Mouse (Mus musculus) forebrain, embryonic 12.5 days (tissue): Measurements from ENCODE around the gene Spem2. TPM values are rescaled to one million over a fixed set of nuclear protein-coding genes. Genes with fewer than 3 reads are reported as not detected.
A peak's percentile ranks its signal among the peaks of the same experiment; 100 is the strongest.

Source experiments
- ATAC-seq: fragments of 200-750 bp; cut with Nextera tagmentation; 2 replicates; pipeline ENCODE4 v1.8.0; 2017; ENCODE audit warnings: moderate TSS enrichment; ENCODE audit not compliant: low FRiP score
- H3K27ac ChIP-seq: fragments of 300-500 bp; sonication (generic); 2 replicates; pipeline ENCODE4 v1.5.1; 2016; ENCODE audit warnings: mild to moderate bottlenecking
- H3K27me3 ChIP-seq: fragments of 300-500 bp; sonication (generic); 2 replicates; pipeline ENCODE4 v1.6.1; 2016; ENCODE audit warnings: mild to moderate bottlenecking
- H3K36me3 ChIP-seq: fragments of 300-500 bp; sonication (generic); replicated peaks from 2 replicates; pipeline ENCODE4 v1.6.1; 2016; ENCODE audit warnings: mild to moderate bottlenecking
- H3K4me1 ChIP-seq: fragments of 300-500 bp; sonication (generic); 2 replicates; pipeline ENCODE4 v1.6.1; 2016
- H3K4me2 ChIP-seq: fragments of 300-500 bp; sonication (generic); 2 replicates; pipeline ENCODE4 v1.6.1; 2016; ENCODE audit warnings: mild to moderate bottlenecking, moderate library complexity
- H3K4me3 ChIP-seq: fragments of 300-500 bp; sonication (generic); replicated peaks from 2 replicates; pipeline ENCODE4 v1.5.1; 2016; ENCODE audit warnings: mild to moderate bottlenecking
- H3K9ac ChIP-seq: fragments of 300-500 bp; sonication (generic); 2 replicates; pipeline ENCODE4 v1.6.1; 2016; ENCODE audit warnings: mild to moderate bottlenecking
- H3K9me3 ChIP-seq: fragments of 300-500 bp; sonication (generic); 2 replicates; pipeline ENCODE4 v1.6.1; 2016
- WGBS: fragments of 180-500 bp; shearing (Covaris S2); methylation state at CpG from one replicate; pipeline ENCODE4 v1.1.7; 2016; 5-methylcytosine and 5-hydroxymethylcytosine counted together
- polyA plus RNA-seq: library from polyadenylated mRNA; unstranded; fragments of >200 nt; fragmentation: Nextera tagmentation; extraction: Ambion mirVana; gene quantifications from 2 replicates; pipeline ENCODE4 v1.2.1, GENCODE M21; 2016

The Spem2 gene
- polyA plus RNA-seq, 1 experiment from 2014 or later, result not detected

- peak overlapping the region; percentile 84 for H3K4me2 ChIP-seq
- H3K9ac ChIP-seq, result peak overlapping the region; percentile 46; the same call in 1 of the 2 replicates
- H3K4me3 ChIP-seq, result peak overlapping the region; percentile 58
- peak; percentile 6; the same call in 1 of the 2 replicates for ATAC-seq
- no peaks in the 10 kb centered on the region for H3K9me3 ChIP-seq
- H3K36me3 ChIP-seq, result no peaks in the 10 kb centered on the region
- no peak overlapping the region for H3K27ac ChIP-seq
- WGBS, result under 1% methylated on average over 12 of the region's 12 CpGs
- peaks cover 69% of the 10 kb centered on the region for H3K4me1 ChIP-seq
- peaks cover 69% of the 10 kb centered on the region for H3K27me3 ChIP-seq
These were observed 14.9 kb downstream of the Spem2 start for GRCm38 (mm10) chr11:69803328-69803727.

- H3K27ac ChIP-seq, result no peak overlapping the region
- H3K9ac ChIP-seq, result peak overlapping the region; percentile 69
- under 1% methylated on average over 32 of the region's 33 CpGs for WGBS
- peaks cover 71% of the 10 kb centered on the region for H3K27me3 ChIP-seq
- H3K4me2 ChIP-seq, result peak overlapping the region; percentile 84
- H3K4me1 ChIP-seq, result peaks cover 71% of the 10 kb centered on the region
- no peaks in the 10 kb centered on the region for H3K36me3 ChIP-seq
- ATAC-seq, result peak; percentile 5; the same call in 1 of the 2 replicates
- H3K9me3 ChIP-seq, result no peaks in the 10 kb centered on the region
- peak overlapping the region; percentile 58 for H3K4me3 ChIP-seq
These were observed 15.6 kb downstream of the Spem2 start for GRCm38 (mm10) chr11:69802648-69803105.

- ATAC-seq, result no peak
- Histone ChIP-seq H3K4me3 (peak within 1 kb of the TSS; percentile 58), H3K27ac (peak within 1 kb of the TSS; percentile 91), H3K27me3 (peaks cover 72% of the 10 kb centered on the region), H3K36me3 (no peaks in the 10 kb centered on the region), H3K4me2 (peak within 1 kb of the TSS; percentile 84), H3K4me1 (peaks cover 71% of the 10 kb centered on the region), H3K9ac (peak within 1 kb of the TSS; percentile 74), H3K9me3 (no peaks in the 10 kb centered on the region)
- WGBS, result 2% methylated on average over 33 of the region's 33 CpGs
These were observed 16.8 kb downstream of the Spem2 start, which contains the start of gene Fgf11 for GRCm38 (mm10) chr11:69801379-69801977. Gene Fgf11, minus strand, starts transcription at chr11:69801857.

GRCm38 (mm10) chr11:69800392-69801197 lies 17.7 kb downstream of the Spem2 start:
- H3K27ac ChIP-seq, result peak overlapping the region; percentile 91
- no peaks in the 10 kb centered on the region for H3K36me3 ChIP-seq
- peak; percentile 79 for ATAC-seq
- H3K4me3 ChIP-seq, result peak overlapping the region; percentile 58
- H3K9ac ChIP-seq, result peak overlapping the region; percentile 74
- peaks cover 75% of the 10 kb centered on the region for H3K4me1 ChIP-seq
- H3K27me3 ChIP-seq, result peaks cover 72% of the 10 kb centered on the region
- under 1% methylated on average over 36 of the region's 36 CpGs for WGBS
- H3K4me2 ChIP-seq, result peak overlapping the region; percentile 84
- no peaks in the 10 kb centered on the region for H3K9me3 ChIP-seq

GRCm38 (mm10) chr11:69800138-69800391 lies 18.2 kb downstream of the Spem2 start:
- Histone ChIP-seq H3K27ac (peak overlapping the region; percentile 91), H3K4me3 (peak overlapping the region; percentile 58), H3K9ac (peak overlapping the region; percentile 74), H3K9me3 (no peaks in the 10 kb centered on the region), H3K27me3 (peaks cover 68% of the 10 kb centered on the region), H3K4me2 (peak overlapping the region; percentile 84), H3K36me3 (no peaks in the 10 kb centered on the region), H3K4me1 (peaks cover 73% of the 10 kb centered on the region)
- WGBS, result under 1% methylated on average over 11 of the region's 11 CpGs
- ATAC-seq, result peak; percentile 53

GRCm38 (mm10) chr11:69799394-69800137 lies 18.7 kb downstream of the Spem2 start:
- Histone ChIP-seq H3K4me3 (peak overlapping the region; percentile 58), H3K4me1 (peaks cover 70% of the 10 kb centered on the region), H3K27ac (peak overlapping the region; percentile 91), H3K36me3 (no peaks in the 10 kb centered on the region), H3K27me3 (peaks cover 63% of the 10 kb centered on the region), H3K9ac (peak overlapping the region; percentile 74), H3K9me3 (no peaks in the 10 kb centered on the region), H3K4me2 (peak overlapping the region; percentile 84)
- 22% methylated on average over 12 of the region's 12 CpGs for WGBS
- ATAC-seq, result no peak

GRCm38 (mm10) chr11:69797924-69798323 lies 20.3 kb downstream of the Spem2 start:
- no peak for ATAC-seq
- Histone ChIP-seq H3K9me3 (no peaks in the 10 kb centered on the region), H3K27me3 (peaks cover 62% of the 10 kb centered on the region), H3K9ac (no peak overlapping the region), H3K4me3 (no peak overlapping the region), H3K4me1 (peaks cover 55% of the 10 kb centered on the region), H3K36me3 (no peaks in the 10 kb centered on the region), H3K27ac (no peak overlapping the region), H3K4me2 (no peak overlapping the region)
- WGBS, result 82% methylated on average over 7 of the region's 7 CpGs

GRCm38 (mm10) chr11:69795983-69796435 lies 22.3 kb downstream of the Spem2 start:
- Histone ChIP-seq H3K4me2 (peak overlapping the region; percentile 87), H3K27ac (no peak overlapping the region), H3K27me3 (peaks cover 49% of the 10 kb centered on the region), H3K9me3 (no peaks in the 10 kb centered on the region), H3K36me3 (no peaks in the 10 kb centered on the region), H3K4me3 (peak overlapping the region; percentile 43), H3K4me1 (peaks cover 36% of the 10 kb centered on the region), H3K9ac (0 out of 2 replicates have a peak overlapping the region, but pooled peaks have one; percentile 44)
- no peak; the same call in 1 of the 2 replicates for ATAC-seq
- 2% methylated on average over 13 of the region's 13 CpGs for WGBS

GRCm38 (mm10) chr11:69795168-69795982 lies 22.9 kb downstream of the Spem2 start, which contains the start of gene Chrnb1:
Gene Chrnb1, minus strand, starts transcription at chr11:69795943.
- H3K4me3 ChIP-seq, result peak within 1 kb of the TSS; percentile 43
- peak; percentile 92 for ATAC-seq
- no peaks in the 10 kb centered on the region for H3K9me3 ChIP-seq
- no peaks in the 10 kb centered on the region for H3K36me3 ChIP-seq
- peak within 1 kb of the TSS; percentile 44 for H3K9ac ChIP-seq
- peaks cover 49% of the 10 kb centered on the region for H3K27me3 ChIP-seq
- H3K27ac ChIP-seq, result no peak within 1 kb of the TSS
- 3% methylated on average over 52 of the region's 52 CpGs for WGBS
- peaks cover 31% of the 10 kb centered on the region for H3K4me1 ChIP-seq
- peak within 1 kb of the TSS; percentile 87 for H3K4me2 ChIP-seq

- Histone ChIP-seq H3K4me2 (no peak overlapping the region), H3K9me3 (no peaks in the 10 kb centered on the region), H3K27me3 (peaks cover 49% of the 10 kb centered on the region), H3K4me1 (peaks cover 11% of the 10 kb centered on the region), H3K4me3 (no peak overlapping the region), H3K9ac (no peak overlapping the region), H3K36me3 (no peaks in the 10 kb centered on the region), H3K27ac (no peak overlapping the region)
- ATAC-seq, result no peak
- 70% methylated on average over 5 of the region's 5 CpGs for WGBS
These were observed 24.8 kb downstream of the Spem2 start for GRCm38 (mm10) chr11:69793429-69793828.

- H3K27me3 ChIP-seq, result peaks cover 29% of the 10 kb centered on the region
- no peaks in the 10 kb centered on the region for H3K36me3 ChIP-seq
- H3K9me3 ChIP-seq, result no peaks in the 10 kb centered on the region
- no peak overlapping the region for H3K4me3 ChIP-seq
- ATAC-seq, result no peak
- peaks cover 9% of the 10 kb centered on the region for H3K4me1 ChIP-seq
- H3K27ac ChIP-seq, result no peak overlapping the region
- H3K9ac ChIP-seq, result no peak overlapping the region
- H3K4me2 ChIP-seq, result no peak overlapping the region
- 80% methylated on average over 5 of the region's 5 CpGs for WGBS
These were observed 26.8 kb downstream of the Spem2 start for GRCm38 (mm10) chr11:69791420-69791819.
